Mouse (Mus musculus) kidney, postnatal 0 days (tissue): ENCODE results near the gene Rassf2. TPM values are rescaled to one million over a fixed set of nuclear protein-coding genes. Genes with fewer than 3 reads are reported as not detected.

Experiments
- ATAC-seq: fragments of 200-750 bp; cut with Nextera tagmentation; replicated peaks from 2 replicates; pipeline ENCODE4 v1.8.0; 2017; ENCODE audit warnings: low read depth, moderate number of reproducible peaks, moderate TSS enrichment, moderate library complexity; ENCODE audit not compliant: low FRiP score
- DNase-seq: peaks from one replicate; pipeline ENCODE4 v3.0.0-alpha.2; 2016; ENCODE audit warnings: low spot score
- H3K27ac ChIP-seq: fragments of 300-500 bp; sonication (generic); 2 replicates; pipeline ENCODE4 v1.5.1; 2014; ENCODE audit warnings: mild to moderate bottlenecking
- H3K27me3 ChIP-seq: fragments of 300-500 bp; sonication (generic); 2 replicates; pipeline ENCODE4 v1.6.1; 2014; ENCODE audit warnings: low read length, mixed read lengths; ENCODE audit not compliant: insufficient read depth
- H3K36me3 ChIP-seq: fragments of 300-500 bp; sonication (generic); 2 replicates; pipeline ENCODE4 v1.6.1; 2014; ENCODE audit warnings: low read length, mixed read lengths; ENCODE audit not compliant: insufficient read depth
- H3K4me1 ChIP-seq: fragments of 300-500 bp; sonication (generic); replicated peaks from 2 replicates; pipeline ENCODE4 v1.6.1; 2014; ENCODE audit warnings: antibody characterized with exemption, low read length, mixed read lengths; ENCODE audit not compliant: insufficient read depth
- H3K4me2 ChIP-seq: fragments of 300-500 bp; sonication (generic); 2 replicates; pipeline ENCODE4 v1.6.1; 2014; ENCODE audit warnings: mild to moderate bottlenecking, low read length, moderate library complexity, mixed read lengths
- H3K4me3 ChIP-seq: fragments of 300-500 bp; sonication (generic); replicated peaks from 2 replicates; pipeline ENCODE4 v1.5.1; 2014; ENCODE audit warnings: low read depth, low read length
- H3K9ac ChIP-seq: fragments of 300-500 bp; sonication (generic); 2 replicates; pipeline ENCODE4 v1.6.1; 2014; ENCODE audit warnings: low read depth, low read length
- H3K9me3 ChIP-seq: fragments of 300-500 bp; sonication (generic); replicated peaks from 2 replicates; pipeline ENCODE4 v1.6.1; 2016; ENCODE audit warnings: low read length, inconsistent platforms, mixed read lengths
- CTCF ChIP-seq: IDR thresholded peaks from 2 replicates; pipeline ENCODE4 v1.5.1; 2016; ENCODE audit warnings: antibody characterized with exemption, low read depth, mild to moderate bottlenecking, moderate library complexity
- WGBS: fragments of 180-500 bp; shearing (Covaris S2); extraction: QIAGEN DNeasy Blood & Tissue Kit; methylation state at CpG from one replicate; pipeline ENCODE4 v1.1.7; 2014; 5-methylcytosine and 5-hydroxymethylcytosine counted together
- polyA plus RNA-seq: library from polyadenylated mRNA; unstranded; fragments of >200 nt; fragmentation: Nextera tagmentation; extraction: Ambion mirVana; gene quantifications from 2 replicates; pipeline ENCODE4 v1.2.1, GENCODE M21; 2015

Gene Rassf2
- polyA plus RNA-seq, 1 experiment from 2014 or later = 3.0 TPM

GRCm38 (mm10) chr2:132028894-132029605 lies 1.0 kb downstream of the Rassf2 start:
- ATAC-seq (peak; percentile 23; the same call in 1 of the 2 replicates), DNase-seq (peak; percentile 19)
- Histone ChIP-seq H3K4me3 (peak overlapping the region; percentile 55), H3K4me1 (peaks cover 21% of the 10 kb centered on the region), H3K9ac (peak overlapping the region; percentile 58), H3K9me3 (no peaks in the 10 kb centered on the region), H3K27me3 (no peaks in the 10 kb centered on the region; the same call in 1 of the 2 replicates), H3K27ac (no peak overlapping the region; the same call in 1 of the 2 replicates), H3K36me3 (no peaks in the 10 kb centered on the region), H3K4me2 (peak overlapping the region; percentile 97)
- no peak for TF ChIP-seq CTCF
- WGBS = under 1% methylated on average over 36 of the region's 36 CpGs

GRCm38 (mm10) chr2:132028107-132028506 lies 2.0 kb downstream of the Rassf2 start:
- Histone ChIP-seq H3K27me3 (no peaks in the 10 kb centered on the region; the same call in 1 of the 2 replicates), H3K27ac (no peak overlapping the region), H3K4me3 (0 out of 2 replicates have a peak overlapping the region, but pooled peaks have one; percentile 55), H3K4me1 (peaks cover 21% of the 10 kb centered on the region), H3K4me2 (peak overlapping the region; percentile 97), H3K9ac (no peak overlapping the region), H3K9me3 (no peaks in the 10 kb centered on the region), H3K36me3 (no peaks in the 10 kb centered on the region)
- ATAC-seq (no peak), DNase-seq (no peak)
- TF ChIP-seq CTCF = no peak
- WGBS = 61% methylated on average over 5 of the region's 5 CpGs

DNA sequence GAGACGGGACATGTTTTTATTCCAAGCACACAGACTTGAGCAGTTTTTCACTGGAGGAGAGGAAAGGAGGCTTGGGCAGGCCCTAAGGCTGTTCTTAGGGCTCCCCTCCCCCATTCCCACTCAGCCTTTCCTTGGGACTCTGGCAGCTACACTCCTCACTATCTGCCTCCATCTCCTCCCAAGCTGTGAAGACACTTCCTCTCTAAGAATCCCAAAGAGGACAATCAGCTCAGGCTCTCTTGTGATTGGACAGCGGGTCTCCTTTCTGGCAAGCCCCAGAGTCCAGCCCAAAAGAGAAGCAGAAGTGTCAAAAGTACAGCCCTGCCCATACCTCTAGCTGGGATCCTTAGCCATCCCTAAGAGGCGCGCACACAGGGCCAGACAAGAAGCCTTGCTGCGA lies 2.7 kb downstream of the Rassf2 start:
- 65% methylated on average over 5 of the region's 5 CpGs for WGBS
- no peaks in the 10 kb centered on the region for H3K9me3 ChIP-seq
- ATAC-seq (no peak), DNase-seq (no peak)
- H3K4me3 ChIP-seq = no peak overlapping the region
- H3K27me3 ChIP-seq = no peaks in the 10 kb centered on the region; the same call in 1 of the 2 replicates
- no peak overlapping the region for H3K4me2 ChIP-seq
- H3K4me1 ChIP-seq = peaks cover 21% of the 10 kb centered on the region
- no peak for TF ChIP-seq CTCF
- H3K27ac ChIP-seq = no peak overlapping the region
- no peak overlapping the region for H3K9ac ChIP-seq
- no peaks in the 10 kb centered on the region for H3K36me3 ChIP-seq

DNA sequence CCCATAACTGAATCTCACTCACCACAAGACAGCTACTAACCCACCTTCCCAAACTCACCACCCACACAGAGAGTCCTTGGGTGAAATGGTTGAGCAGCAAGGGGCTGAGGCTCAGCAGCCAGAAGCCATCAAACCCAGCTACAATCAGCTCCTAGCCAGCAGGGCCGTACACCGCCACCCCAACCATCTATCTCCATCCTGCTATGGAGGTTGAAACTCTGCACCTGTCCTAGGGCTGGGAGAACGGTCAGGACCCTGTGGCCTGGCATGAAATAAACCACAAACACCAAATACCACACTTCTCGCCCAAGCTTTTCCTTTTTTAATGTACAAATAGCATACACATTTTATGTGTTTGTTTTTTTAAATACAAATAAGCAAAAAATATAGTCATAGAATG lies 6.0 kb downstream of the Rassf2 start:
- no peaks in the 10 kb centered on the region for H3K9me3 ChIP-seq
- H3K9ac ChIP-seq = no peak overlapping the region
- peaks cover 9% of the 10 kb centered on the region; the same call in 1 of the 2 replicates for H3K4me1 ChIP-seq
- no peaks in the 10 kb centered on the region for H3K27me3 ChIP-seq
- no peak for TF ChIP-seq CTCF
- DNase-seq = no peak
- H3K4me2 ChIP-seq = no peak overlapping the region
- H3K4me3 ChIP-seq = no peak overlapping the region
- ATAC-seq = no peak
- no peaks in the 10 kb centered on the region for H3K36me3 ChIP-seq
- 69% methylated on average over 4 of the region's 4 CpGs for WGBS
- H3K27ac ChIP-seq = no peak overlapping the region

DNA sequence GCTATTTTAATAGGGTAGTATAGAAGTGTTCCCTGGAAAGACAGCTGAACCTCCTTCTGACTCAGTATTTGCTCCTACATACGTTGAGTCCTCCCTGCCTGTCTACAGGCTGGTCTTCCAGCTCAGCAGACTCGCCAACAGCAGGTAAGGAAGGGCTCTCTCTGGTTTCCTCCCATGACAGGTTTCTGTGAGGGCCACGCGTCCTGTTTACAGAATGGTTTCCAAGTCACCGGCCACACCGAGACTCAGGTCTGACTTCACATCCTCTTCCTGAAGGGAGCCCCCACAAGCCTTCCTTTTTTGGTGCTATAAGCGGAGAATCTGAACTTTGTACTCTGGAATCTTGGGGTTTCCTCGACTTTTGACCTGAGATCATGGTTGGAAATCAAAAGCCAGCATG lies 7.4 kb downstream of the Rassf2 start:
- WGBS = 78% methylated on average over 8 of the region's 8 CpGs
- ATAC-seq (no peak), DNase-seq (no peak)
- Histone ChIP-seq H3K4me1 (0 out of 2 replicates have a peak, but pooled peaks cover 5% of the 10 kb centered on the region), H3K27ac (no peak overlapping the region), H3K9ac (no peak overlapping the region), H3K36me3 (no peaks in the 10 kb centered on the region), H3K4me3 (no peak overlapping the region), H3K9me3 (no peaks in the 10 kb centered on the region), H3K27me3 (no peaks in the 10 kb centered on the region), H3K4me2 (no peak overlapping the region)
- TF ChIP-seq CTCF = no peak

- no peak for TF ChIP-seq CTCF
- no peak overlapping the region for H3K27ac ChIP-seq
- ATAC-seq (no peak), DNase-seq (no peak)
- no peak overlapping the region for H3K9ac ChIP-seq
- H3K27me3 ChIP-seq = no peaks in the 10 kb centered on the region
- H3K36me3 ChIP-seq = no peaks in the 10 kb centered on the region
- H3K9me3 ChIP-seq = no peaks in the 10 kb centered on the region
- 81% methylated on average over 4 of the region's 4 CpGs for WGBS
- H3K4me2 ChIP-seq = no peak overlapping the region
- no peak overlapping the region for H3K4me3 ChIP-seq
- 0 out of 2 replicates have a peak, but pooled peaks cover 5% of the 10 kb centered on the region for H3K4me1 ChIP-seq
Measured at GRCm38 (mm10) chr2:132021616-132022015, 8.4 kb downstream of the Rassf2 start.
